Mouse (Mus musculus) erythroblast, embryonic 14.5 days (primary cell): Measurements from ENCODE around the gene Hlf. TPM values are rescaled to one million over a fixed set of nuclear protein-coding genes. Genes with fewer than 3 reads are reported as not detected.

Experiments
- H3K27me3 ChIP-seq: 2 replicates; pipeline ENCODE4 v1.6.1; 2012; ENCODE audit warnings: inconsistent platforms; ENCODE audit not compliant: control insufficient read depth
- H3K36me3 ChIP-seq: 2 replicates; pipeline ENCODE4 v1.6.1; 2012; ENCODE audit warnings: mild to moderate bottlenecking, inconsistent platforms; ENCODE audit not compliant: control insufficient read depth
- H3K4me1 ChIP-seq: 2 replicates; pipeline ENCODE4 v1.6.1; 2012; ENCODE audit warnings: inconsistent platforms; ENCODE audit not compliant: control insufficient read depth
- H3K4me3 ChIP-seq: replicated peaks from 2 replicates; pipeline ENCODE3; 2012; ENCODE audit warnings: moderate library complexity, mild to moderate bottlenecking, inconsistent platforms
- H3K9me3 ChIP-seq: 2 replicates; pipeline ENCODE4 v1.6.1; 2012; ENCODE audit warnings: low read length, inconsistent platforms, mixed read lengths; ENCODE audit not compliant: control insufficient read depth
- GATA1 ChIP-seq: IDR thresholded peaks from 2 replicates; pipeline ENCODE4 v1.6.1; 2012; ENCODE audit warnings: low read length, inconsistent platforms, mixed read lengths
- TAL1 ChIP-seq: IDR thresholded peaks from 3 replicates; pipeline ENCODE4 v1.6.1; 2012; ENCODE audit warnings: low read length, inconsistent platforms, mixed read lengths
- polyA plus RNA-seq: library from polyadenylated mRNA; stranded (reverse); fragments of >175 nt; gene quantifications from 2 replicates; pipeline ENCODE4 v1.2.3, GENCODE M21; 2012

Hlf gene
- polyA plus RNA-seq, 1 experiment: 0.01 TPM

DNA sequence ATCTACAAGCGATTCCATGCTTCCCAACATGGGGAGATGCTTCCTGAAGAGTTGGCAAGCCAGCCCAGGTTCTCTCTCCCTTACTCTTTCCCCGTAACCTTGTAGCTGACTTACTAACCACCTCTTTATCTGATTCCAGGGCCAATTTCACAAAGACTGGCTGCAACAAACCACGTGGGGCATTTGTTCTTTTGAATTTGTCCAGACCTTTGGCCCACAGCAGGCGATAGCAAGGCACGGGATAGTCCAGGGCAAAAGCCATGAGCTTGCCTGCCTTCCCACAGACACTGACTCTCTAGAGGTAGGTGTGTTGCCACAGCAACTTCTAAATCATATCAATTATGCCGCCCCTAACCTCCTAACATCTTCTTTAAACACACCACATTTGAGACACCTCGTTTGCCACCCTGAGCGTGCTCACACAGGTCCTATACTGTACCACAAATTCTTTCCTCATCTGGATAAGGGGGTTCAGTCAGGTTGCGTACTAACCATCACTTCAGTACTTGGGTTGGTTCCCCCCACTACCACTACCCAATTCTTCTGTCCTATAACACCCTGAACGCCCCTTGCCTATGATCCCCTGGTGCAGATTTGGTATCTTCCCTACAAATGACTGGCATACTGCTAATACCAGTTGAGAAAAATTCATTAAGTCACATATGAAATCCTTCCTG is 26.7 kb downstream of the Hlf start:
- Histone ChIP-seq H3K4me3 (no peak overlapping the region), H3K36me3 (no peaks in the 10 kb centered on the region), H3K9me3 (no peaks in the 10 kb centered on the region), H3K27me3 (no peaks in the 10 kb centered on the region), H3K4me1 (no peaks in the 10 kb centered on the region)
- TF ChIP-seq TAL1: no peak
- TF ChIP-seq GATA1: no peak

DNA sequence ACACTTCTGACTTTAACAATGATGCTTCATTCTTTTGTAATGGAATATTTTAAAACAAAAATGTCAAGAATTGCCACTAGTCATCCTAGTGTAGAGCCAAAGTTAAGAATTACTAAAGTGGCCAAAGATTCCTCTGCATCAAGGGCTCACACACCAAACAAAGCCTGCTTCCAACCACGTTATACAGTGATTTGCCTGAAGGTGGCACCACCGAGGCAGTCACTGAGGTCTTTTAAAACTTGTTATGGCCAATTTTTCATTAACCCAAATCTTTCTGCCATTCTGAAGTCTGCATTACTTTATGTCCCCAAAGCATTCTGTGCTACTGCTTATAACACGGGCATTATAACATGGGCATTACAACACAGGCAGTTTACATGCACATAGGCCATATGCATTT is 27.3 kb downstream of the Hlf start:
- Histone ChIP-seq H3K27me3 (no peaks in the 10 kb centered on the region), H3K4me1 (no peaks in the 10 kb centered on the region), H3K36me3 (no peaks in the 10 kb centered on the region), H3K9me3 (no peaks in the 10 kb centered on the region), H3K4me3 (no peak overlapping the region)
- TF ChIP-seq GATA1: no peak
- no peak for TF ChIP-seq TAL1

DNA sequence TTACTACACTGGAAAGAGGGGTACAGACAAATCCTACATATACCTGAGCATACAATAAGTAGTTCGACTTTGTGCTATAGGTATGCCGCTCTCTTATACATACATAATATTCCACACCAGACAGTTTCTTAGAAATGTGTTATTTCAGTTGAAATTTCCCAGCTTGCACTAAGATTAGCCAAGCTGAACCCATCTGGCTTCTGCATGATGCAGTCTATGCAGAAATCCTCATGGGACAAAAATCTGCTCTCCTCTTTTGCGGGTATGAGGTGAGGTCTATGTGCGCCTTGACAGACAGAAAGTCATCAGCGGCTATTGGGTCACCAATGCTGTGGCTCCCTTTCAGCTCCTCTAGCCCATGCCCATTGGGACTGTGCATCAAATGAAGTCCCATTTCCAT is 30.2 kb downstream of the Hlf start:
- TF ChIP-seq GATA1 (no peak), TAL1 (no peak)
- H3K4me3 ChIP-seq: no peak overlapping the region
- no peaks in the 10 kb centered on the region for H3K36me3 ChIP-seq
- no peaks in the 10 kb centered on the region for H3K4me1 ChIP-seq
- H3K9me3 ChIP-seq: no peaks in the 10 kb centered on the region
- H3K27me3 ChIP-seq: no peaks in the 10 kb centered on the region

DNA sequence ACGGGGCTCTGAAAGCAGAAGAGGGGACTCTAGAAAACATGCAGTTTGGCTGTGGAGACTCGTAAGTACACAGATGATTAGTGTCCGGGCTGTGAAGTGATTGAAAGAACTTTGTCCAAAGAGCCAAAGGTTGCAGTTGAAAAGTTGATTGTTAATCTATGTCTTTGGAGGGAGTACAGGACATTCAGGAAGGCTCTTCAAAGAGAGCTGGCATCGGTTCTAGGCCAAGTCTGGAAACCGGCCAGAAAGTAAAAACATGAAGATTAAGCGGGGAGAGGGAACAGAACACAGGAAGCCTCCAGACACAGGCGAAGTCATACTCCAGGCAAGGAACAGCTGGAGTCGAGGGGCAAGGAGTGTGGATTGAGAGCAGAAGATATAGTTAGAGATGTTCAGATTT is 32.6 kb downstream of the Hlf start:
- Histone ChIP-seq H3K4me3 (no peak overlapping the region), H3K9me3 (no peaks in the 10 kb centered on the region), H3K27me3 (no peaks in the 10 kb centered on the region), H3K4me1 (no peaks in the 10 kb centered on the region), H3K36me3 (no peaks in the 10 kb centered on the region)
- no peak for TF ChIP-seq TAL1
- TF ChIP-seq GATA1: no peak

DNA sequence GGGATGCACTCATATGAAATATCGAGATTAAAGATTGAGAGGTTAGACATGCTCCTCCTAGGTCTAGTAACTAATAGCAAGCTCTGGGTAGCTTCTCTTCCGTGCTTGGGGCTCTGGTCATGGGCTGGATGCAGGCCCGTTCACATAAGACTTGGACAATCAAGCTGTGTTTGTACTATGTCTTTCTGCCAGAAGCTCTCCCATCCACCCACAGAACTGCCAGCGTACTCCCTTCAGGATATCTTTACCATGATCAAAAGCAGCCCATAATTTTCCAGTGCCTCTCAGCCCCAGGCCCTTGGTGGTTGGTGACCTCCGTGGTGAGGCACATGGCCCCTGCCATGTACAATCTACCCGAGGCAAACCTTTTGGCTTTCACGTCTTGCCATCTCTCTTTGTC is 33.3 kb downstream of the Hlf start:
- Histone ChIP-seq H3K4me3 (no peak overlapping the region), H3K4me1 (no peaks in the 10 kb centered on the region), H3K27me3 (no peaks in the 10 kb centered on the region), H3K9me3 (no peaks in the 10 kb centered on the region), H3K36me3 (no peaks in the 10 kb centered on the region)
- TF ChIP-seq TAL1: no peak
- TF ChIP-seq GATA1: no peak

DNA sequence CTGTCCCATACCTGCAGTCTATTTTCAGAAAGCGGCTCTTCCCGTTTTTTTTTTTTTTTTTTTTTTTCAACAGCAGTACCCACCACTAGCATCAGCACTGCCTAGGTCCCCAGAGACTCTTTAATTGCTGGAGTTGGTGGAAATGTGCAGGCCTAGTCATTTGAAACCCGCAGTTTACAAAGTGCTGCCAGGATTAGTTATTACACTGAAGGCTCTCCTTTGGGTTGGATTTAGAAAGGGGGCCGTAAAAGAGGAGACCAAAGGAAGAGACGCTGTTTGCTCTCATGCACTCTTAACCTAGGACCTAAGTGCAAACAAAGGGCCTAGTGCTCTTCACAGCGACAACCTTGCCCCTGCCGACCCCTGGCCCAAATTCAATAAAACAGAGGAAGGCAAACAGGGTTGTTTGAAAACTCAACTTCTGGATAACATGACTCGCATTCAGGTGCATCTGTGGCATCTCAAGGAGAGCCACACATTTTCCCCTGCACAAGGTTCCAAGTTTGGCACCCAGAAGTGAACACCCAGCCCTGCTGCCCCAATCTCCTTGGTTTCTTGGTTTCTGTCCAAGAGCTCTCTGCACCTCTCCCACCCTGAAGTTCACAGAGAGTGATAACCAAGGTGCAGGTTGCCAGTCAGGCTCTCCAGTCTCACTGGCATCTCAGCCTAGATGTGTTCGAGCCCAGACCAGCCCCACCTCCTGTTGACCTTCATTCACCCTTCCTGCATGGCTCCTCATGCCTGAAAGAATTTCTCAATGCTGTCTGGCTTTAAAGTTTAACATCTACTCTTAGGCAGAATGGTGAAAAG is 34.0 kb downstream of the Hlf start:
- Histone ChIP-seq H3K4me1 (no peaks in the 10 kb centered on the region), H3K9me3 (no peaks in the 10 kb centered on the region), H3K4me3 (no peak overlapping the region), H3K27me3 (no peaks in the 10 kb centered on the region), H3K36me3 (no peaks in the 10 kb centered on the region)
- TF ChIP-seq GATA1 (no peak), TAL1 (no peak)

DNA sequence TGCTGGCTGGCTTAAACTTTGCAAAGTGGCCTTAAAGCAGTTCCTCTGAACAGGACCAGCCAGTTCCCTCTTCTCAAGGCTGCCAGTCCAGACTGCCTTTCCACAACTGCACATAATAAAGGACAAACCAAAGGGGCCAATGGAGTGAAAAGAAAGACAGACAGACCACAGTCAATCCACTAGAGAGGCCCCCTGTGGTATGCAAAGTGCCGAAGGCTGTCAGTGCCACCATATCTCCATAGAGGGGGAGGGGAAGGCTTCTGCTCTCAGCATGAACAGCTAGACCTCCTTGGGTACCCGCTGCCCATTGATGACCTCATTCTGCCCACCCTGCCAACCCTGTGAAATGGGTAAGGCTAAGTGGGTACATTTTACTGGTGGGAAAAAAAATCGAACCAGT is 34.7 kb downstream of the Hlf start:
- TF ChIP-seq TAL1 (no peak), GATA1 (no peak)
- H3K4me3 ChIP-seq: no peak overlapping the region

DNA sequence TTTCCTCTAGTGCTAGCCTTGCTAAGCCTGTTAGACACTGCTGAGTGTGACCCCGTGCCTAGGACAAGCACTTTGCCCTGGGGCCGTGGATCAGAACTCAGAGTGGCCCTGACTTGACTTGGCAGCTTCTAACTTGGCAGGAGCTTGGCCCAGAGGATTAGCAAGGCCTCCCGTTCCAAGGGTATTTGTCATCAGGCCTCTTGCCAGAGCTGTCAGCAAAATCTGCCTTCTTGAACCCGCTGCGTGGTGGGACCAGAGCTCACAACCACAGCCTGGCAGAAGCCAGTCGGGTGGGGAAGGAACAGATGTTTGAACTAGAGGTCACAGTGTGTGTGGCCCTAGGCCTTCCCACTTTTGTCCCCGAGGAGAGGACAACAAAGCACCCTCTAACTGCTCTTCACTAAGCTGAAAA is 35.4 kb downstream of the Hlf start:
- no peaks in the 10 kb centered on the region for H3K9me3 ChIP-seq
- no peak for TF ChIP-seq GATA1
- TF ChIP-seq TAL1: no peak
- H3K36me3 ChIP-seq: no peaks in the 10 kb centered on the region
- H3K4me3 ChIP-seq: no peak overlapping the region
- H3K4me1 ChIP-seq: no peaks in the 10 kb centered on the region
- no peaks in the 10 kb centered on the region for H3K27me3 ChIP-seq

More for the DNA sequence above, 34.7 kb downstream of the Hlf start:
- Histone ChIP-seq H3K27me3 (no peaks in the 10 kb centered on the region), H3K4me1 (no peaks in the 10 kb centered on the region), H3K9me3 (no peaks in the 10 kb centered on the region), H3K36me3 (no peaks in the 10 kb centered on the region)

DNA sequence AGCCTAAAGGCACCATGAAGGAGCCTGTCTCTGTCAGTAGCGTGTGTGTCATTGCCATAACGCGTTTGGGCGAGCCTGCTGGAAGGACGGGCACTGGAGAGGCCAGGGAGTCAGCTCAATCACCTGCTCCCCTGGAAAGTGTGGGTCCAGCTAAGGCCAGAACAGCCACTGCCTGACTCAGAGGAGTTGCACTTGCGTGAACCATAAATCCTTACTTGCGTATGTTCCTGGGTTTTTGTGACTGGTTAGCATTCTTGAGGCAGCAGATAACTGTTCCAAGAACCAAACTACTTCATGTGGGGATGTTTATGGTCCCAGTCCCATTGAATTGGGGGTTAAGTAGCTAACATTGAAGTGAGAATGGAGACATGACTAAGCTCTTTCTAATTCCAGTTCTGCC is 38.0 kb downstream of the Hlf start:
- no peaks in the 10 kb centered on the region for H3K27me3 ChIP-seq
- H3K36me3 ChIP-seq: no peaks in the 10 kb centered on the region
- no peak for TF ChIP-seq GATA1
- no peak for TF ChIP-seq TAL1
- no peak overlapping the region for H3K4me3 ChIP-seq
- no peaks in the 10 kb centered on the region for H3K9me3 ChIP-seq
- no peaks in the 10 kb centered on the region for H3K4me1 ChIP-seq
